Mouse (Mus musculus) adrenal gland, adult 2 months (tissue): ENCODE data around the gene Kmt5a. TPM values are rescaled to one million over a fixed set of nuclear protein-coding genes. Genes with fewer than 3 reads are reported as not detected.
A peak's percentile ranks its signal among the peaks of the same experiment; 100 is the strongest.

Source experiments
- DNase-seq: peaks from one replicate; pipeline ENCODE4 v3.0.0; 2021
- polyA plus RNA-seq: library from polyadenylated mRNA; depleted of rRNA; stranded (reverse); fragments of >200 nt; gene quantifications from 2 replicates; pipeline ENCODE4 v1.2.3, GENCODE M21; 2012
- total RNA-seq, 2 experiments: library from RNA; stranded (reverse); gene quantifications; 2 replicates each; pipeline ENCODE4 v1.2.3; 2021

Gene Kmt5a
- total and polyA plus RNA-seq, 3 experiments, result 65.7 to 288 (median 127) TPM

DNA sequence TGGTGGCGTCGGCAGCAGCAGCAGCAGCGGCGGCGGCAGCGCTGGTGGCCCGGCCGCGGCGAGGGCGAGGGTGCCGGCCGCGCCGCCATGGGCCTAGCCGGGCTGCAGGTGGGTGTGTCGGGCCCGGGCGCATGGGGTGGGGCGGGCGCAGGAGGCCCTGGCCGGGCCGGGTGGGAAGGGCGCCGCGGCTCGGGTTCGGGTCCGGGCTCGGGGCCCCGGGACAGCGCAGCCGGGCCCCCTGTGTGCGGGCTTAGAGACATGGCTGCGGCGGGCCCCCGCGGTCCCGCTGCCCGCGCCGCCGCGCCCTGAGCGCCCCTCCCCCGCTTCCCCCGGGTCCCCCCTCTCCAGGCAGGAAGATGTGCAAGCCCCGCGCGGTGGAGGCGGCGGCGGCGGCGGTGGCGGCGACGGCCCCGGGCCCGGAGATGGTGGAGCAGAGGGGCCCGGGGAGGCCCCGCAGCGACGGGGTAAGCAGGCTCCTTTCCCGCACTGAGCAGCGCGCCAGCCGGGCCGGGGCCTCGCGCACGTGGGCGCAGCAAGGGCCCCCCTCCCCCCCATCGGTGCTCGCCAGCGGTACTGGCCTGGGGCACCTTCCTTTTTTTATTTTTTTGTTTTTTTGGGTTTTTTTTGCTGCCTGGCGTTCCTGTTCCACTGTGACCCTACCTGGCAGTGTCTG lies 6.0 kb downstream of the Kmt5a start:
- DNase-seq, result peak; percentile 80

DNA sequence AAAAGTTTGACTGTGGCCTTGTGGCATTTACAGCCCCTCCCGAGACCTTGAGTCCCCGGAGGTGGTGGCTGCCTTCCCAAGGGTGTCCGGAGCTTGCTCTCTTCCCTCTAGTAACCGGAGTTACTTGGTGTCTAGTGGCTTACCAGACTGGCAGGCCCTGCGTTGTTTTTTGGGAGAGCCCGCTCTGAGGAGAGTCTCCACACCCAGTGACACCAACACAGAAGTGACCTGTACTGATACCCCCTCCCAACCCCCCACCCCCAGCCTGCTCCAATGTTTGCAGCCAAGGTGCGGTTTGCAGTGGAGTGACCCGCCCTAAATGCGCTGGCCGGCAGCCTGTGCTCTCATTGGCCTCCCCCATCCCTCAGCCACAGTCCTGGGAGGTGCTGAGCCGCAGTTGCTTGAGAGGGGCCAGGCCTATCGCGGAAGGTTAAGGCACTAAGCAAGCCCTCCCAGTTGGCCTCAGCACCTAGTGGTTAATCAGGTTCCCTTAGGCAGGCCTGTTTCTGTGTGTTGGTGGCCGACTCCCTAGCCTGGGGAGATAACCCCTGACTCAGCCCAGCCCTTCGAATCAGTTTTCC lies 6.7 kb downstream of the Kmt5a start:
- DNase-seq, result peak; percentile 90

- peak; percentile 79 for DNase-seq
Measured at GRCm38 (mm10) chr5:124449494-124449893, 9.8 kb downstream of the Kmt5a start.

- DNase-seq, result no peak
Measured at GRCm38 (mm10) chr5:124450051-124450450, 10.3 kb downstream of the Kmt5a start.

DNA sequence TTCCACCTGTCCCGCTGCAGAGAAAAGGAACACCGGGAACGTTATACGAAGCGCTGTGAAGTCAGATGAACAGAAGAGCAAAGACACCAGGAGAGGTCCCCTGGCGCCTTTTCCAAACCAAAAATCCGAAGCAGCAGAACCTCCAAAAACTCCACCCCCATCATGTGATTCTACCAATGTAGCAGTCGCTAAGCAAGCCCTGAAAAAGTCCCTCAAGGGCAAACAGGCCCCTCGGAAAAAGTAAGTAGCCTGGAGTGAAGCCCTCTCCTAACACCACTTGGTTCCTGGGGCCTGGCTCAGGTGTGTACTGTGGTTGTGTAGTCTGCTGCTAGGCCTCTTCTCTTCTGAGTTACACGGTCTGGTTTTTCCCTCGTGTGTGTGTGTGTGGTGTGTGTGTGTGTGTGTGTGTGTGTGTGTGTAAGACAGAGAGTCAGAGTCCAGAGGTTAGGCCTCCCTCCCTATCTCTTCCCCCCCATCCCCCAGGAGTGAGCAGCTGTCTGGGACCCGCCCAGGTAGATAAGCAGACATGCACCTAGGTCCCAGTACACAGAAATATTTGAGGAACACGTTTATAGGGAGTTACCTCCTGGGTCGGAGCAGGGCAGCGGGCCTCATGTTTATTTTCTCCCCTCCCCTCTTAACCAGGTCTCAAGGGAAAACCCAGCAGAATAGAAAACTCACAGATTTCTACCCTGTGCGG lies 11.1 kb downstream of the Kmt5a start:
- no peak for DNase-seq

DNA sequence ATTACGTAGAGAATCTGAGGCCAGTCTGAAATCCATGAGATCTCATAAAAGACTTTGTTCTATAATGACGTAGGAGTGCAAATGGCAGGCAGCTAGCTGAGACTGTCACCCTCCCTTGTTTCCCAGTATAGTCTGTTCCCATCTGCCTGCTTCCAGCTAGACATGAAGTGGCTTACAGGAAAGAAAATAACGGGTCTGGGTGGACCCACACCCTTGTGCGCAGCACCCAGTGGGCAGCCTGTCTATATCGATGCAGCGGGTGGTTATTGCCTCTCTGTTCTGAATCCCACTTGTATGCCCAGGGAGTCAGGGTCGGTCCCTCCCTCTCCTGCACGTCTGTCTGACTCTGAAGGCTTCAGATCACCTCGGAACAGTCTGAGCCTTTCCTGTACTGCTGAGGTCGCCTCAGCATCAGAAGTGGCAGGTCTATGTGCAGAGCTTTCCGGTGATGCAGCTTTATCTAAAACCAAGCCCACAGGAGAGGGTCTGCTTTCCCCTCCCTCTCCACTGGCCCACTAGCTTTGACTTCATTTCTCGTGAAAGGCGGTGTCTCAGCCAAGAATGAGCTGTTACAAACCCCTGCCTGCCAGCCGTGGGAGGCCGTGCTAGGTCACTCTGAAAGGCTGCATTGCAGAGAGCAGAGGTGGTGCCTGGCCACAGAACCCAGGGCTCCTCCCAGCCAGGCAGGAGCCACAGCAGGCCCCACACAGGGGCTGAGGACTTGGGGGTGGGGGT lies 12.9 kb downstream of the Kmt5a start:
- no peak for DNase-seq

- DNase-seq, result no peak
Measured at GRCm38 (mm10) chr5:124453339-124454081, 13.8 kb downstream of the Kmt5a start.

- no peak for DNase-seq
Measured at GRCm38 (mm10) chr5:124454082-124454419, 14.3 kb downstream of the Kmt5a start.

DNA sequence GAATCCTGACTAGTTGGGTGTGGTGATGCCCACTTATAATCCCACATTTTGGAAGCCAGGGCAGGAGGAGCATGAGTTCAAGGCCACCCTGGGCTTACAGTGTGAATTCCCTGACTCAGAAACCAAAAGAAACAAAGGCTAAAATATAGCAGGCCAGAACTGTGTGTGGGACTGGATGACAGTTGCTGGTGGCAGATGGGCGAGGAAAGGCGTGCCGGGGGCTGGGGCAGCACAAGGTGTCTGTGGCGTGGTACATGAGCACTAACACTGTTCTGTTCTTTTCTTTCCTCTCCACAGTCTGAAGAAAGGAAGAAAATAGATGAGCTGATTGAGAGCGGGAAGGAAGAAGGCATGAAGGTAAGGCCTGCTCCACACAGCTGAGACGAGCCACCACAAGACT lies 17.0 kb downstream of the Kmt5a start:
- DNase-seq, result no peak

- DNase-seq, result peak; percentile 73
Measured at GRCm38 (mm10) chr5:124460922-124461321, 21.2 kb downstream of the Kmt5a start.

DNA sequence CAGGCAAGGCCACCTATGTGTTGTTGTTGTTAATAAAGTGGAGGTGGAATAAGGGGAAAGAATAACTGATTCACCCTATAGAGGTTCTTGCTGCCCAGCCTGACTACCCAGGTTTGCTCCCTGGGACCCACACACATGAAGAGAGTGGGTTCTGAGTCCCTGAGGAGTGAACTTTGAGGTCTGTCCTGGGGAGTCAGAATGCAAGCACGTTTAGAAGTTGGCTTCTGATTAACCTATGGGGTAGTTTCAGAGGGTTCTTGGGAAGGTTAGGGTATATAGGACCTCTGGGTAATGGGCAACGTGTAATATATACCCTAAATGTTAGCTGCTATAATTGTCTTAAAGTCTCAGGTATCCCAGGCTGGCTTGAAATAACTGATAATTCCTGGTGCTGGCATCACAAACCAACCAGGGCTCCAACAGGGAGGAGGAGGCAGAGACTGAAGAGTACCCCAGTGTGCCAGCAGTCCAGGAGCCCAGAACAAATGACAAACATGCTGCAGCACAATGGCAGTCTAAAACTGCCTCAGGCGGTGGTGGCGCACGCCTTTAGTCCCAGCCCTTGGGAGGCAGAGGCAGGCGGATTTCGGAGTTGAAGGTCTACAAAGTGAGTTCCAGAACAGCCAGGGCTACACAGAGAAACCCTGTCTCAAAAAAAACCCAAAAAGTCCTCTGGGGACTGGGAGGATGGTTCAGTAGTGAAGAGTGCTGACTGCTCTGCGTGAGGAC lies 22.7 kb downstream of the Kmt5a start:
- DNase-seq, result no peak

DNA sequence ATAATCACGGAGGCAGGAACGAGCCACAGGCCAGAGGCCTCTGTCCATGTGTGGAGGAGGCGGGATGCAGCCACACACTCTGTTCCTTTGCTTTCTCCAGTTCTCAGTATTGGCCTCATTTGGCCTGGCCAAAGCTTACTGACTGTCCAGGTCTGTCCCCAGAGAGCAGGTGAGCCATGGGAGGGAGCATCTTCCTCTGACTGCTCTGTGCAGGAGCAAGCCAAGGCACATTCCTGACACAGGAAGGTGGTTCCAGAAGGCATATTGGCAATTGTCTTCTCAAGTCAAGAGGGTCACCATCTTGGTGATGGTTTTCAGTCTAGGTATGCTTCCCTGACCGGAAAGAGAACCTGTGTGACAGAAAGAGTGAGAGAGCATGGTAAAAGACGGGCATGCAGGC lies 23.7 kb downstream of the Kmt5a start:
- DNase-seq, result no peak

DNA sequence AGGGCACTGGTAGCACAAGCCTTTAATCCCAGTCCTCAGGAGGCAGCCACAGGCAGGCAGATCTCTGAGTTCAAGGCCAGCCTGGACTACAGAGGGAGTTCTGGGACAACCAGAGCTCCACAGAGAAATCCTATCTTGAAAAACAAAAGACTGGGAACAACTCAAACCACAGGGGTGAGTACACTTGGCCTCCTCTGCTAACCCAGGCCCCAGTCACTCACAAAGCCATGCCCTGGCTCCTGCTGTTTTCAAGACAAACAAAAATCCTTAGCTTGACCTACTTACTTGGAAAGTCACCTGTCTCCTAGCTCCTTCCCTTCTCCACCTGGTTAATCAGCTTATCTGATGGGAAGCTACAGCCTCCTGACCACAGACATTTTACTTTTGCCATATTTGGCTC lies 25.2 kb downstream of the Kmt5a start:
- no peak for DNase-seq

DNA sequence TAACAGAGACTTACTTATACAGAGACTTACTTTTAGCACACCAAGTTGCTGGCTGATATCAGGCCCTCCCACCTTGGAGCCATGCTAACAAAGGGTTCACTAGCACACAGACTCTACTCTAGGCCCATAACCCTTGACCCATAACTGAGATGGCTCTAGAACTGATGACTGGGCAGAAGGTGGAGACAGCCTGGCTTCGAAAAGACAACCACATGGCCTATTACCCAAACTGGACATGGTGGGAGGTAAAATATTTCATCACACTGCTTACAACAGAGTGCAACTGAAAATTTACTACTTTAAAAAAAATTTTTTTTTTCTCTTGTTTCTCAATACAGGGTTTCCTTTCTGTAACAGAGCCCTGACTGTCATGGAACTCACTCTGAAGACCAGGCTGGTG lies 28.0 kb downstream of the Kmt5a start:
- peak; percentile 29 for DNase-seq

- DNase-seq, result peak; percentile 15
Measured at GRCm38 (mm10) chr5:124468365-124468764, 28.6 kb downstream of the Kmt5a start.

GRCm38 (mm10) chr5:124469486-124469885 lies 29.8 kb downstream of the Kmt5a start:
- no peak for DNase-seq

- no peak for DNase-seq
Measured at GRCm38 (mm10) chr5:124470591-124471171, 31.0 kb downstream of the Kmt5a start.

- no peak for DNase-seq
Measured at GRCm38 (mm10) chr5:124478873-124479204, 39.1 kb downstream of the Kmt5a start.

DNA sequence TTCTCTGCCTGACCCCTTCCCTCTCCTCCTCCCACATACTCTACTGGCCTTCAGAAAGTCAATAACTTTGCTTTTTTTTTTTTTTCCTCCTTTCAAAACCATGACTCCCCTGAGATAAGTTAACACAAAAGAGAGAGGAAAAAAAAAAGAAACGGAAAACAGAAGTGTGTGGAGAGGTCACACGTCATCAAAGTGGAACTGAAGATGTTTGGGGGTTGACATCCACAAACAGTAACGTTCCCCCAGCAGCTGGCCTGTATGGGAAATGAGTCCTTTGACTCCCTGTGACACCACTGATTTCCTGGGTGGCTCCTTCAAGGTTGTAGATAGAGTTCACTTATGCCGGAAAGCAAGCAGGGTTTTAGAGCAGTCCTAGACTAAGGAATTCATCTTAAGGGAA lies 40.4 kb downstream of the Kmt5a start:
- DNase-seq, result no peak

GRCm38 (mm10) chr5:124481714-124482113 lies 42.0 kb downstream of the Kmt5a start:
- DNase-seq, result no peak

GRCm38 (mm10) chr5:124482436-124482965 lies 42.8 kb downstream of the Kmt5a start:
- peak; percentile 71 for DNase-seq
